Mouse (Mus musculus): ENCODE results near the gene Dph2. TPM values are rescaled to one million over a fixed set of nuclear protein-coding genes. Genes with fewer than 3 reads are reported as not detected.

The Dph2 gene
- polyA plus RNA-seq, 1 experiment: 8.2 TPM

DNA sequence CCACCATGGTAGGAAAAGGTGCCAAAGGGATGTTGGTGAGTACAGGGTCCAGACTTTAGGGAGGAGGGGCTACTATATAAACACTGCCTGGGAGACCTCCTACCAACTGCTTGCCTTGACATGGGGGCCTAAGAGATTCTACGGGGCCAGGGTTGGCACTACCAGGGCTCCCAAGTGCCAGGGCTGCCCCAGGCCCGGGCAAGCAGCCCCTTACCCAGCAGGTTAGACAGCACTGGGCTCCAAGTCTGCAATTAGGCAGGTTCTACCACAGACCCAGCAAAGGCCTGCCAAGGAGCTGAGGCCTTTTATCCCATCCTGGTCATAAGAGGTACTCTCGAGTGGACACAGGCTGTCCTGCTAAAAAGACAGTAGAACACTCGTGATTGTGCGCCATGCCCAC is 48.7 kb downstream of the Dph2 start:
- H3K4me1 ChIP-seq (ENCODE audit: control insufficient read depth, insufficient read depth, low read length): no peaks in the 10 kb centered on the region
- H3K27ac ChIP-seq (ENCODE audit: control insufficient read depth, insufficient read depth, low read depth, low read length): no peak overlapping the region
- no peak for TF ChIP-seq CTCF (IDR thresholded peaks at IDR 0.05; ENCODE audit: control insufficient read depth, insufficient read depth, insufficient replicate concordance, low read depth, low read length)
- TF ChIP-seq POLR2A (IDR thresholded peaks at IDR 0.05; ENCODE audit: control insufficient read depth, low read depth, low read length): no peak
- no peaks in the 10 kb centered on the region for H3K36me3 ChIP-seq (ENCODE audit: control insufficient read depth, insufficient read depth, low read length)
- H3K4me3 ChIP-seq (ENCODE audit: control insufficient read depth, low read depth, low read length): no peak overlapping the region
- no peaks in the 10 kb centered on the region for H3K27me3 ChIP-seq (ENCODE audit: control insufficient read depth, insufficient read depth, low read length)

DNA sequence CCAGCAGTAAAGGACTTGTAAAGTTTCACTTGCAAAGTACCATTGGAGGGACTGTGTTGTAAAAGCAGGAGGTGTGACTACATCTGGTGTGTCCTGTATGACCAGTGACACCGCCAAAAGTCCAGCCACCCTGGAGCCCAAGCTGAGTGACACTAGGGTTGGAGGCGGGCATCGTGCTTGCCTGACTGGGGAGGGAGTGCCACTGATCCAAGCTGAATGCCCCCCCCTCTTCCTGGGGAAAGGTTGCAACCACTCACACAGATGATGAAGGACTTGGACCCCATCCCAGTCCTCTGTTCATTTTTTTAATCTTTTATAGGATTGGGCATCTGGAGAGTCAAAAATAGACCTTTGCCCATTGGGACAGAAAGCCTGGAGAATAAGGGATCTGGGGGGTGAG is 50.3 kb downstream of the Dph2 start:
- no peaks in the 10 kb centered on the region for H3K27me3 ChIP-seq (ENCODE audit: control insufficient read depth, insufficient read depth, low read length)
- no peaks in the 10 kb centered on the region for H3K36me3 ChIP-seq (ENCODE audit: control insufficient read depth, insufficient read depth, low read length)
- H3K4me1 ChIP-seq (ENCODE audit: control insufficient read depth, insufficient read depth, low read length): no peaks in the 10 kb centered on the region
- H3K27ac ChIP-seq (ENCODE audit: control insufficient read depth, insufficient read depth, low read depth, low read length): no peak overlapping the region
- no peak overlapping the region for H3K4me3 ChIP-seq (ENCODE audit: control insufficient read depth, low read depth, low read length)
- TF ChIP-seq POLR2A (IDR thresholded peaks at IDR 0.05; ENCODE audit: control insufficient read depth, low read depth, low read length) (no peak), CTCF (IDR thresholded peaks at IDR 0.05; ENCODE audit: control insufficient read depth, insufficient read depth, insufficient replicate concordance, low read depth, low read length) (no peak)

DNA sequence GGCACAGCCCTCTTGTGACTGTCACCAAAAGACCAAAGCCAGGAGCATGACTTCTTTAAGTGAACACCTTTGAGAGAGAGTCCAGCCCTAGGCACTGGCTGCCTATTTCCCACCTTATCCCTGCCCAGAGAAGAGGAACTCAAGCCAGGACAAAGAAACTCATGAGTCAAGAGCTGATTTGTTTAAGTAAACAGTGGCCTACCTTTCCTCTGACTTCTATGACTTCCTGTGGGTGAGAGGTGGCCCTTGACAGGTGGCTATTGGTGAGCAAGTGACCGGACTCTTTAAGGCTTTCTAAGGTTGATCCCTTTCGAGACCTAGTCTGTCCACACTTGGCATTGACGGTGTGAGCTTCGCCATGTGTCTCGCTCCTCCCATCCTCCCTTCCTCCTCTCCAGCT is 51.0 kb downstream of the Dph2 start:
- Histone ChIP-seq H3K27ac (ENCODE audit: control insufficient read depth, insufficient read depth, low read depth, low read length) (no peak overlapping the region), H3K36me3 (ENCODE audit: control insufficient read depth, insufficient read depth, low read length) (no peaks in the 10 kb centered on the region), H3K4me3 (ENCODE audit: control insufficient read depth, low read depth, low read length) (no peak overlapping the region), H3K27me3 (ENCODE audit: control insufficient read depth, insufficient read depth, low read length) (no peaks in the 10 kb centered on the region), H3K4me1 (ENCODE audit: control insufficient read depth, insufficient read depth, low read length) (no peaks in the 10 kb centered on the region; the same call in 1 of the 2 replicates)
- TF ChIP-seq POLR2A (IDR thresholded peaks at IDR 0.05; ENCODE audit: control insufficient read depth, low read depth, low read length) (no peak), CTCF (IDR thresholded peaks at IDR 0.05; ENCODE audit: control insufficient read depth, insufficient read depth, insufficient replicate concordance, low read depth, low read length) (no peak)

DNA sequence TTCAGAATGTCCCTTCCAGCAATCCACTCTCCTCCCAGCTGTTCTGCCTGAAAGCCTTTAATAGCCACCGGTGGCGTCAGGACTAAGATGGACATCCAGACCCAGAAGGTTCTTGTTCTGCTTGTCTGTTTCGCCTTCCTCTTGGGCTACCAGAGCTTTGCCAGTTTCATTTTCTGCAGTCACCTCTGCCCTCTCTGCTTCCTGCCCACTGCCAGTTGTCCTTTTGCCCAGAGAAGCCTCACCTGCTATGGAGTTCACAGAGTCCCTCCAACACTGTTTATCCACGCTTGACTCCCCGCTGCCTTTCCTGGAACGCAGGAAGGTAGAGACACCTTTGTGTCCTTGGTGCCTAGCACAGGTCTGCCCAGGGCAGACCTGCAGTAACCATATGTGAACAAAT is 52.5 kb downstream of the Dph2 start:
- H3K27ac ChIP-seq (ENCODE audit: control insufficient read depth, insufficient read depth, low read depth, low read length): no peak overlapping the region
- no peaks in the 10 kb centered on the region for H3K27me3 ChIP-seq (ENCODE audit: control insufficient read depth, insufficient read depth, low read length)
- H3K36me3 ChIP-seq (ENCODE audit: control insufficient read depth, insufficient read depth, low read length): no peaks in the 10 kb centered on the region
- TF ChIP-seq CTCF (IDR thresholded peaks at IDR 0.05; ENCODE audit: control insufficient read depth, insufficient read depth, insufficient replicate concordance, low read depth, low read length) (no peak), POLR2A (IDR thresholded peaks at IDR 0.05; ENCODE audit: control insufficient read depth, low read depth, low read length) (no peak)
- peaks cover 10% of the 10 kb centered on the region for H3K4me1 ChIP-seq (ENCODE audit: control insufficient read depth, insufficient read depth, low read length)
- no peak overlapping the region for H3K4me3 ChIP-seq (ENCODE audit: control insufficient read depth, low read depth, low read length)

Other genes with a start within 250 kb of the Dph2 start
- 37.8 and 42.0 TPM in 2 replicates for gene Dmap1, start 209.8 kb downstream of the Dph2 start, polyA plus RNA-seq (2012; rRNA removed)
- gene Gm12845, start 167.6 kb downstream of the Dph2 start, polyA plus RNA-seq (2012; rRNA removed): not detected in 2 replicates
- 31.3 and 33.3 TPM in 2 replicates for gene Klf17, start 126.4 kb downstream of the Dph2 start, polyA plus RNA-seq (2012; rRNA removed)
- gene Slc6a9, start 57.5 kb downstream of the Dph2 start, polyA plus RNA-seq (2012; rRNA removed): 6.4 and 7.4 TPM in 2 replicates
- gene Ccdc24, start 19.5 kb downstream of the Dph2 start, polyA plus RNA-seq (2012; rRNA removed): 137 and 146 TPM in 2 replicates
- gene B4galt2, start 8.5 kb downstream of the Dph2 start, polyA plus RNA-seq (2012; rRNA removed): 28.5 and 33.1 TPM in 2 replicates
- 214 and 232 TPM in 2 replicates for gene Atp6v0b, start 4.7 kb downstream of the Dph2 start, polyA plus RNA-seq (2012; rRNA removed)
- gene Ipo13, start 23.0 kb upstream of the Dph2 start, polyA plus RNA-seq (2012; rRNA removed): 207 and 222 TPM in 2 replicates
- 9.0 and 10.2 TPM in 2 replicates for gene Artn, start 37.7 kb upstream of the Dph2 start, polyA plus RNA-seq (2012; rRNA removed)
- gene St3gal3, start 242.9 kb upstream of the Dph2 start, polyA plus RNA-seq (2012; rRNA removed): 3.4 and 4.4 TPM in 2 replicates